Mouse (Mus musculus): ENCODE data around the gene Ndufb8. TPM values are rescaled to one million over a fixed set of nuclear protein-coding genes. Genes with fewer than 3 reads are reported as not detected.

Gene Ndufb8
- total RNA-seq (2015) (361 and 370 TPM in 2 replicates), total RNA-seq (2017) (243 and 315 TPM in 2 replicates)

DNA sequence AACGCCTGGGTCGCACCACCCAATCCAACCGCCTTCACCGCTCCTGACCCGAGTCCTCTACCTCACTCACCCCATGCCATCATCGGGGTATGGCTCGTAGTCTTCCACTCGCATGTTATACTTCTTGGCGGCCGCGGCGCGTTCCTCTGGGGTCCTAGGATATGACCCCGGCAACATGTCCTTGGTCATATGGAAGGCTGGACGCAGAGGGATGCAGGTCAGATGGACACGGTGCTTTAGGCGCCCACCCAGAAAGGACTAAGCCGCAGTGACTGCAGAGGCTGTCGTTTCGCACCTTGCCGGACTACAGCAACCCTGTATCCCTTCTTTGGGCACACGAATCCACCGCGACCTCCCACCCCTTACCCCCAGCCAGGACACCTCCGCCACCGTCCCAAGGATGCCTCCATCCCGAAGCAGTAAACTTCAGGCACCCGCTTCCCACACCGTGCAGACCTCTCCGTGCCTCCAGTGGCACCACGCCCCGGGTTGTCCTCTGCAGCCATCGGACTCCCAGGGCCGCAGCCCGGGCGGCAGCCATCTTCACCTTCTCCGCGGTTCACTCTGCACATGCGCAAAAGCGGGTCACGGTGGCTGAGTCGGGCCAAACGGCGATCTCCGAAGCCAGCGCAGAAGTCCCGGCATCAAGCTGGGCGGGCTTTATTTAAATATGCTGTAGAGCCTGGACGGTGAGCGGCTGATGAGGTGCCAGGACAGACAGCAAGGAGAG, at the start of gene Ndufb8:
Ndufb8 (minus strand) TSS at position 580 of the 730 bp plus-strand sequence.
- ATAC-seq (replicated peaks; ENCODE audit: poor library complexity): peak; percentile 97

DNA sequence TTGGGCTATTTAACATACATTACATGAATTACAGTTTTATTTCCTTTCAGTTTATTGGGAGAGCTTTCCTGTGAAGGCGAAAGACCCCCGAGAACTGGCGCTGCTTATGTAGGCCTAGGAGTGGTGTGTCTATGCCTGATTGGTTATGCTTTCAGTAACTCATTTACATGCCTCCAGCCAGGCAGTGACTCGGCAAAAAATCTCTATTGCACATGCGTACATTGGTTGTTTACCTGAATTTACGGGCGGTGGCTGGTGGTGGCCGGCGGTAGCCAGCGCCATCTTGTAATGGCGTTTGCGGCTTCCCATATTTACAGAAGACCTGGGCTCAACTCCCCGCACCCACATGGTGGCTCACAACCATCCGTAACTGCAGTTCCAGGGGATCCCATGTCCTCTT, 38.9 kb upstream of the Ndufb8 start:
- no peak for ATAC-seq (replicated peaks; ENCODE audit: poor library complexity)

DNA sequence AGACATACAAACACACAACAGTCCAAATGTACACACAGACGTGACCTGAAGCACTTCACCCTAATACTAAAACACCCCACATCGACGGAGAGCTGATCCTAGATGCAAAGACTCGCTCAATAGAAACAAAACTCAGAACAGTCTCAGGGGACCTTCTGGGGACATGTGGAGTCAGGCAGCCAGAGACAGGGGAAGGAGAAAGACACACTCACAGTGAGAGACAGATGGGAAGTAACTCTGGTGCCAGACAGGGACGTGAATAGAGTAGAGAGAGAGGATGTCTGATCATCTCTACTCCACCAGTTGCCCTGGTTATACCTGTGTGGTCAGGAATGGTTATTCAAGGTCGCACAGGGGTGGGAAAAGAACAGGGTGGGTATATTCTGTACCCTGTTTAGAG, 36.4 kb upstream of the Ndufb8 start:
- no peak for ATAC-seq (replicated peaks; ENCODE audit: poor library complexity)

DNA sequence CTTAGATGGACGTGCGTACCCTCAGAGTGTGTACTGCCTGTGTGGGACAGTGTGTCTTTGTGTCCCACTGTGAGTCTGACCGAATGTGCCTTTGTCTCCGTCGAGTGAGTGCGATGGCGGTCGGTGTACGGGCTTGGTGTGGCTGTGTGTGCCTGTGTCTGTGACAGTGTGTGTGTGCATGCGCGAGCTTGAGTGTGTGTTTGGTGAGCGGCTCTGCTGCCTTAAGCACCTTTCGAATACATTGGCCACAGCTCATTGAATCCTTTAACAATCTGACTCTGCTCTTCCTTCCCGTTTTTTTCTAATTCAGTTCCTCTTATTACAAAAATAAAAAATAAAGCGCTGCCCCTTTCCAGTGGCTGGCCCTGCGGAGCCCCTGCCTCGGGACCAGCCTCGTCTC, 35.8 kb upstream of the Ndufb8 start:
- ATAC-seq (replicated peaks; ENCODE audit: poor library complexity): peak; percentile 23; the same call in 1 of the 2 replicates

DNA sequence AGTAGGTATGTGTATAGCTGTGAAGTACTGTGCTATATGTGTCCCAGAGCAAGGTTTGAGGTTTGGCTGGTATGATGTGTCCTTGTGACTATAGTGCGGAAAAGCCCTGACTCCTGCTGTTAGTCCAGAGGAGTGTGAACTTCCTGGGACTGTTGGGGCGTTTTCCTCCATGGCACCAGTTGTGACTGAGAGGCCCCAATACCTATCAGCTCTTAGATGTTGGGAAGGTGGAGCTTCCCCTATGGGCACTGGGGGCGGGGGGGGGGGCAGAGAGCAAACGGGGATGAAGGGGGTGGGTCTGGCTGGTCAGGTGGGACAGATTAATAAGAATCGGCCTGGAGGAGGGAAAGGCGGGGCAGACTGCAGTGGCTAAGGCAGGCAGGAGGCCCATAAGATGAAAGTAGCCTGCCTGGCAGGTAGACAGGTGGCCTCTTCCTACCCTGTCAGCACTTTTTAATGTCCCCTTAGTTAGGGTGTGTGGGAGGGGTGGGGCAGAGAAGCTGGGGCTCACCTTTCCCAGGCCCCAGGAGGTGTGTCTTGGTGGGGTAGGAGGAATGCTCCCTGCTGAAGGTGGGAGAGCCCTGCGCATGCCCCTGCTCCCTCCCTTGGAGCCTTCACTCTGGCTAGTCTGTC, 34.5 kb upstream of the Ndufb8 start:
- ATAC-seq (replicated peaks; ENCODE audit: poor library complexity): no peak

DNA sequence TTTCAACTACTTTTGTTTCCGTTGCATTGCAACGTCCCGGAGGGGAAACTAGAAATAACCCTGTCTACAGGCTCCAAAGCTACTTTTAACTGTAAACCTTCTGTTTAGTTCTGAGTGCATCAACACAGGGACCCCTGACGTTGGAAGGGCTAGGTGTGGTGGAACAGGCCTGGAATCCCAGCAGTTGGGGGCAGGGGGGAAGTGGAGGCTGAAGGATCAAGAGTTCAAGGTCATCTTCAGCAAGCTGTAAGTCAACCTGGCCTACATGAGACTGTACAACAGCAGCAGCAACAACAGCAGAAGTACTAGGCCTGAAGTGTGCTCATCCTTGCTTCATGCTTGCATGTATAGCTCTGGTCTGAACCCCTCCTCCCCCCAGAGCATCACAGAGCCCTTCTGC, 32.8 kb upstream of the Ndufb8 start:
- ATAC-seq (replicated peaks; ENCODE audit: poor library complexity): no peak

DNA sequence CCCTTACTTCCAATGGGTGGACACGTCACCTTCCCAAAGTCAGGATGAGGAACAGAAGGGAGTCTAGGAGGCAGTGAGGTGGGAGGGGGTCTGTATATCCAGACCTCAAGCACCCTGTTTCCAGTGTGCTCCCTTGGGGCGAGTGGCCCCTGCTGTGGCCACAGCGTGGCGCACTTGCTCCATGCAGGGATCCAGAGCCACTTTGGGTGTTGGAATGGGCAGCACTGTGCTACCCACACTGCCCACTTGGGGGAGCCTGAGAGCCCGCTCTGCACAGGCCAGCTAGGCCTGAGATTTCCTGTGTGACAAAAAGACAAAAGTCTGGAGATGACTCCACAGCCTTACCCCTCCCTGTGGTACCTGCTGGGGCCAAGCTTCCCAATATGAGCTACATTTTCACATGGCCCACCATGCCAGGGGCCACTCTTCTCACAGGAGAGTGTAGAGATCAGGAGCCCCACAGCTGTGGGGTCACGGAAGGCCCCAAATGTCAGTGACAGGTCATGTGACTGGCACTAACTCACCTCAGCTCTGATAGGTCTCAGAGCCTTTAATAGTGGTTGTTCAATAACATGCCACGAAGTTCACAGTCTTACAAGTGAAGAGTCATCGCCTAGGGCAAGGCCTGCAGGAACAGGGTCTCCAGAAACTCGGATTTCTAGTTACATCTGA, 27.5 kb upstream of the Ndufb8 start:
- ATAC-seq (replicated peaks; ENCODE audit: poor library complexity): peak; percentile 98

DNA sequence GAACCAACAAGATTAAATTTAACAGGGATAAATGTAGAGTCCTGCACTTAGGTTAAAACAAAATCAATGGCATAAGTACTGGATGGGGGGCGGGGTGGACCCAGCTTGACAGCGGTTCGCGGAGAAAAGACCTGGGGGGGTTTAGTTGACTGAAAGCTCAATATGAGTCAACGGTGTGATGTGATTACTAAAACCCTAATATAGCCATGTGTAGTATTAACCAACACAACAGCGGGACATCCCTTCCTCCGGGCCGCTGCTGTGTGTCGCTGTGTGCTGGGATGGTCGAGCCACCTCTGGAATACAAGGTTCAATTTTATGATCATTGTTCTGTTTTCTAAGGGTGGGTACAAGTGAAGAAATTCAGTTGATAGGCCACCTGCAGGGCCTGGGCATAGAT, 26.9 kb upstream of the Ndufb8 start:
- ATAC-seq (replicated peaks; ENCODE audit: poor library complexity): no peak

DNA sequence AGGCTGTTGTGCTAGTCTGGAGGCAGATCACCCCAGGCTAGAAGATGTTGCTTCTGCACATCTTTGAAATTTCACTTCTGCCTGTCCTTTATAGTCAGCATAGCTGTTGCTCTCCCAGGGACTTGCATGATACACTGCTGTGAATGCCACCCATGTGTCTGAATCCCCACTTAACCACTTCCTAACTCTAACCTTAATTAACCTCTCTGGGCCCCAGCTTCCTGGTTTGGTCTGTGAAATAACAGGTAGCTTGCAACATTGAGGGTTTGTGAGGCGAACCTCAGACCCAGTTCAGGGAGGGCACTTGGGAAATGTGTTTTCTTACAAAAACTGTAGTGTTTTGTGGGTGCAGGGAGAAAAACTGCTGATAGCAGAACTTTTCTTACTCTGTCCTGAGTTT, 22.8 kb upstream of the Ndufb8 start:
- ATAC-seq (replicated peaks; ENCODE audit: poor library complexity): peak; percentile 62

DNA sequence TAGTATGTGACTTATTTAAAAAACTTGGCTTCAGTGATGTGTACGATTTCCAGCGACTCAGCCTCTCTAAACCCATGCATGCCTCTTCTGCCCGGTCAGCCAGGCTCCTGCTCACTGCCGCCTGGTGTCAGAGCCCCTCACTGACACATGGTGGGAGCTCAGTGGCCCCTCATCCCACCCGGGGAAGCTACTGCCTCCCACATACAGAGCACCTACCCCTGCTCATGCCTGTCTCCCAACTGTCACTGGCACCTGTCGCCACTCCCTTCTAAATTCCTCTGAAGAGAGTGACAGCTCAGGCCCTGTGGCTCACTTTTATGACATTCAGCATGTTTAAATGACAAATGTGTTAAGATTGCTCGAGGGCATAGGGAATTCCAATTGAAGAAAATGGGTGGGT, 21.0 kb upstream of the Ndufb8 start:
- no peak for ATAC-seq (replicated peaks; ENCODE audit: poor library complexity)

DNA sequence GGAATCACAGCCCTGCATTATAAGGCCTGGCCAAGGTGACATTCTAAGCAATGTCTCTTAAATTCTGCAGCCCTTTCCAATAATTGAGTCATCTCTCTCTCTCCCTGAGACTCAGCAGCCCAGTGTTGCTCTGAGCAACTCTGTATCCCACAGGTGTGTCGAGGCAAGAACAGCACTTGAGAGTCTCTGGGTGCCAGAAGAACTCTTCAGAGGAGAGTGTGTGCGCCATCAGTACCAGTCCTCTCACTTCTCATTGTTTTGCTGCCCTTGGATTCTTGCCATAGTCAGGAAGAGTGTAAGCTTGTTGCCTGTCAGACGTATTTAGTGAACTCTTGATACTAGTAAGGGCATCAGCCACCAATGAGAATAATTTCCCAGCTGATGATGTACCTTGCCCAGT, 12.5 kb upstream of the Ndufb8 start:
- ATAC-seq (replicated peaks; ENCODE audit: poor library complexity): no peak

DNA sequence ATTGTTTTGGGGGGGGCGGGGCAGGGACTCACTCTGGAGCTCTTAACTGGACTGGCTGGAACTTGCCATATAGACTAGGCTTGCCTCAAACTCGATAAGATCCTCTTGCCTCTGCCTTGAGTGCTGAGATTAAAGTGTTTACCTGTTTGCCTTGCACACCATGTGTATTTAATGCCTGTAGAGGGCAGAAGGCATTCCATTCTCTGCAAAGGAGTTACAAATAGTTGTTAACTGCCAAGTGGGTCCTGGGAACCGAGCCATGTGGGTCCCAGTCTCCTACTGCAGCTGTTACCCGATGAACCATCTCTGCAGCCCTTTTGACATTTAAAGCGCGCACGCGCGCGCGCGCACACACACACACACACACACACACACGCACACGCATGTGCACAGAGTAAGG, 8.8 kb upstream of the Ndufb8 start:
- ATAC-seq (replicated peaks; ENCODE audit: poor library complexity): no peak

DNA sequence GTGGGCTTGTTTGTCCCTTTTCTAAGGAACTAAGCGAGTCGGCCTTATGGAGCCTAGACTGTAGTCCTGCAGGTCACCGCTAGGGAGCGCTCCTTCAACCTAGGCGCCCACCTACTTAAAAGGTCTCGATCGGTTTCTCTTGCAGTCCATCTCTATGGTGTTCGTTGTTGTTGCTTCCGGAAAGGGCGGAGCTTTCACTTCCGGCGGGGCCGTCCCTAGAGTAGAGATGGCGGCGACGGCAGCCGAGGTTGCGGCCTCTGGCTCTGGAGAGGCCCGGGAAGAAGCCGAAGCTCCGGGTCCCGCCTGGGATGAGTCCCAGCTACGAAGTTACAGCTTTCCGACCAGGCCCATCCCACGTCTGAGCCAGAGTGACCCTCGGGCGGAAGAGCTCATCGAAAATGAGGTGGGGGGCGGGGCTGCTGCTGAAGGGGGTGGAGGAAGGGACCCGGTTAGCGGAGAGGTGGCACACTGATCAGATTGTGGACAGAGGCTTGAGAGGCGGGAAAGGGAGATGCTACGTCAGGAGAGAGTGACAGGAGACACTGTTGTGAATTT, 7.5 kb upstream of the Ndufb8 start, which contains the start of gene Hif1an:
Hif1an (plus strand) TSS at position 199 of the 555 bp plus-strand sequence.
- ATAC-seq (replicated peaks; ENCODE audit: poor library complexity): peak; percentile 98

DNA sequence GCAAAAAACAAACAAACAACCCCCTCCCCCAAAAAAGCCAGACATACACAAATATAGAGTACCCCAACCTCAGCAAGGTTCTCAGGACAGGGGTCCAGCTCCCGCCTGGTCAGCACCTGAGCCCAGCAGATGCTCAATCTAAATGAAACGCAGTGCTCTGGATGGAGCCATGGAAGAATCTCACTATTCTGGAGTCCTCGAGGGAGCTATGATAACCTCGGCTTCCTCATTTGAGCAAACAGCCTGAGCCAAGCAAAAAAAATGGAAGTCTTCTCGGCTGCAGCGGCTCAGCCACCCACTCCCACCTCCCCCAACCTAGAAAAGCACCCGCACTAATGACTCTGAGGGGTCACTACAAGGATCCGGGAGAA, 765 bp downstream of the Ndufb8 start:
- peak; percentile 35 for ATAC-seq (replicated peaks; ENCODE audit: poor library complexity)

DNA sequence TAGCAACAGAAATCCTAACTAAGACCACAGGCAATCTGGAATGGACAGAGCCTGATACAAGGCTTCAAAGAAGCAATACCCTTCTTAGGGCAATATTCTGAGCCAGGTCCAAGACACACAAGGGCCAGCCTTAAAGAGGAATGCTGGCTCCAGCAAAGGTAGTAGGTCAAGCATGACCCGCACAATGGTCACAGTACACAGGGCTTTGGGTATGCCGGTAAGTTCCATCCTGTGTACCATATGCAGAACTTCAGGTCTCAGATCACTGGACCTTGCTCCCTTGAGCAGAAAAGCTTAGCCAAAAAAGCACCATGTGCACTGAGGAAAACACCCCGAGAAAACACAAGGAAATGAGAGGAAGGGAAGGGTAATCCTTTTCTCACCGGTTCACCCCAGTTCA, 2.0 kb downstream of the Ndufb8 start:
- no peak for ATAC-seq (replicated peaks; ENCODE audit: poor library complexity)

DNA sequence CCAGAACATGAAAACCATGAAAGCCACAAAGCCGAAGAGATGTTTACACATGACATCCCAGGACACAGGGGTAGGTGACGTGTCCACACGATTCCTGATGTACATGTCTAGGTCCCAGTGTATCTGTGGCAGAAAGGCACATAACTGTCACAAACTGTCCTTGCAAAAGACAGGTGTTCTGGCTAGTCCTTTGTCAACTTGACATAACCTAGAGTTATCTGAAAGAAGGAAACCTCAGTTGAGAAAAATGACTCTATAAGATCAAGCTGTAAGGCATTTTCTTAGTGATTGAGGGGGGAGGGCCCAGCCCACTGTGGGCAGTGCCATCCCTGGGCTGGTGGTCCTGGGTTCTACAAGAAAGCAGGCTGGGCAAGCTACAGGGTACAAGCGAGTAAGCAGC, 2.5 kb downstream of the Ndufb8 start, which contains the start of gene Gm20538:
Gm20538 (minus strand) TSS at position 101 of the 400 bp plus-strand sequence.
- no peak for ATAC-seq (replicated peaks; ENCODE audit: poor library complexity)

DNA sequence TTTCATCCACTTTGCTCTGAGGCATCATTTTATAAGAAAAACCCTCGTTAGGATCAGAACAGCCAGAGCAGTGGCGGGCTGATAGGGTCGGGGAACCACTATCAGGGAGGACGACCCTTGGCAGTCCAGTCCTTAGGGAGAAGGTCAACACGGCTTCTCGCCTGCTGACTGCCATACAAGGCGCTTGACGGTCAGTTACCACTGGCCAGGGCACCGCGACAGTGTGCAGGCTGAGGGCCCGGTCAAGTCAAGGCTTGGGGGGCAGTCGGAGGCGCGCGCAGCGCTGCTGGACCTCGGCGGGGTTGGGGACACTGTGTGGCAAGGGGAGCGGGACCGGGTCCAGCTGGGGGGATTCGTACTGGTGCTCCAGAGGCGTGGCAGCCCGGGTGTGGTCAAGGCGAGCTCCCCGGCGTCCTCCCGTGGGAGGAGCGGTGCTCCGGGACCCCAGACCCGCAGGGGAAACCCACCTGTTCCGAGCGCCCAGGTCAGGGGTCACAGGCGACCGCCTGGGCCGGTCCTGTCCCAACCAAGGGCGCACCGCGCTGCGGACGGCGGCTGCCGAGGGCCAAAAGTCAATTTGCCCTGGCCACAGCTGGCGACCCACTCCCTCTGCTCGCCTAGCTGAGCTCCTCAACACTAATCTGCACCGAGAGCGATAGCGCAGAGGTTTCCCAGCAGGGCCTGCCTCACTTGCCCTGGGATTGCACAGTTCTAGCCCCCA, 9.8 kb downstream of the Ndufb8 start, which contains the start of gene Sec31b:
Sec31b (minus strand) TSS at position 544 of the 721 bp plus-strand sequence.
- ATAC-seq (replicated peaks; ENCODE audit: poor library complexity): peak; percentile 57

DNA sequence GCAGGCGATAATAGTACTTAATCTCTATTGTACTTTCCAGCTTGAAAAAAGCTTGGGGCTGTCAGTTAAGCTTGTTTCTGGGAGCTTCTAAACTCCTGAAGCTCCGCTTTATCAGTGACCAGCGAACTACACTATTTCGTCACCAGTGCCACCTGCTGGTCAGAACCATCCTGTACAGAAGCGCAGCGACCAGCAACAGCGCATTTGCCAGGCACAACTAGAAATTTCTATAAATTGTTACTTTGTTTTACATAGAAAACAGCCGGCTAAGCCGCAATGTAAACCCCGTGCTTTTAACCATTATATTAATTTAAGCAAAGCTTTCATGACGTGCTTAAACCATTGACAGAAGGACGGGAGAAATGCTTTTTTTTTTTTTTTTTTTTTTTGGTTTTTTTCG, 10.5 kb downstream of the Ndufb8 start:
- peak; percentile 89 for ATAC-seq (replicated peaks; ENCODE audit: poor library complexity)

DNA sequence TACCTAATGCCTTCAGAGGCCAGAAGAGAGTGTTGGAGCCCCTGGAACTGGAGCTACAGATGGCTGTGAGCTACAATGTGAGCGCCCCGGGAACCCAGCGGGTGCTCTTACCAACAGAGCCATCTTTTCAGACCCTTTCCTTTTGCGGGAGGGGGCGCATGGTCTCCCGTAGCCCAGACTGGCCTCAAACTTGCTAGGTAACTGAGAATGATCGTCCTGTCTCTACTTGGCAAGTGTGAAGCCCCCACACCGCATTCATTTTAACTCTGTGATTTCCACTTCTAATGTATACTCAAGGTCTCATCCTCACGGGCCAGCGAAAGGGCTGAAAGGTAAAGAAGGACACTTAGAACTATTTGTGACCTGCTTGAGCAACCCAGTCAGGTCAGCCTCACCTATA, 10.9 kb downstream of the Ndufb8 start:
- ATAC-seq (replicated peaks; ENCODE audit: poor library complexity): no peak

DNA sequence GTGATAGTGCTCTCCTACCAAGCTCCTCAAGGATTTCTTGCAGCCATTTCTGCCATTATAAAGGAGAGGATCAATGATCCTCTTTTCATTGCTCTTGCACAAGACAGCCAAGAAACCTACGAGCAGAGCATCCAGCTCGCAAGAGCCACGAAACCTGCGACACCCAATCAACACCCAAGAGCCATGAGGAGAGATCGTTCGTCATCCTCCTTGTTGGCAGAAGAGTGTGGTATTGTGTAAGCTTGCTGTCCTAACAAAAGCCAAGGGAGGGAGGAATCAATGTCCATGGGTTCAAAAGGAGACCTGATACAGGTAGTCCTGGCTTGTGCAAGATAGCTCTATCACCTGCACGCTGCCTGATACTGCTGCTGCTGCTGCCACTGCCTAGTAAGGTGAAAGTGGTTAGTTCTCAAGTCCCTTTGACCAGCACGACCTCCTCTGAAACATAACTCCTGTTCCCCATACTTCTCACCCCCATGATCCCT, 12.5 kb downstream of the Ndufb8 start:
- ATAC-seq (replicated peaks; ENCODE audit: poor library complexity): no peak

DNA sequence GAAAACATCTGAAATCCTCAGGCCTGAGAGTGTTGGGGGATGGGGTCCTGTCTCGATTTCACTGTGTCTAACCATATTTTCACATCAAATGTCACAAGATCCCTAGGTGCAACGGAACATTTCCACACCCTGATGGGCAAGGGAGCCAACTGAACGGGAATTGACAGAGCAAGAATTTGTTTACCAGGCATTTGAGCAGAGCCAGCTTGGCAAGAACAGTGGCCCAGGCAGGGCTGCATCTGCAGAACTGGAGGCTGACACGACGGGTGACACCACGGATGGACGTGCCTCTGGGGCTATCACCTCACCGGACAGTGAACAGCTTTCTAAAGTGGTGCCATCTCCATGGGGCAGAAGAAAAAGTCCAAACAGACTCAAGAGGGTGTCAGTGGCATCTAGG, 17.8 kb downstream of the Ndufb8 start:
- ATAC-seq (replicated peaks; ENCODE audit: poor library complexity): no peak

Data from megakaryocyte progenitor cell, adult 5-6 weeks (primary cell).